Mouse (Mus musculus) heart, embryonic 11.5 days (tissue): ENCODE results near the gene Anxa4. TPM values are rescaled to one million over a fixed set of nuclear protein-coding genes. Genes with fewer than 3 reads are reported as not detected.

ENCODE experiments used
- ATAC-seq: fragments of 200-750 bp; cut with Nextera tagmentation; replicated peaks from 2 replicates; pipeline ENCODE4 v1.8.0; 2017; ENCODE audit warnings: moderate library complexity; ENCODE audit not compliant: insufficient number of reproducible peaks, low FRiP score, low TSS enrichment
- H3K27ac ChIP-seq: fragments of 300-500 bp; sonication (generic); 2 replicates; pipeline ENCODE4 v1.5.1; 2014; ENCODE audit warnings: mild to moderate bottlenecking, low read depth, low read length
- H3K27me3 ChIP-seq: fragments of 300-500 bp; sonication (generic); 2 replicates; pipeline ENCODE4 v1.6.1; 2014; ENCODE audit warnings: mild to moderate bottlenecking, low read length, mixed read lengths; ENCODE audit not compliant: control insufficient read depth, insufficient read depth
- H3K36me3 ChIP-seq: fragments of 300-500 bp; sonication (generic); 2 replicates; pipeline ENCODE4 v1.6.1; 2014; ENCODE audit warnings: mild to moderate bottlenecking, low read length, moderate library complexity, mixed read lengths; ENCODE audit not compliant: control insufficient read depth, insufficient read depth
- H3K4me1 ChIP-seq: fragments of 300-500 bp; sonication (generic); 2 replicates; pipeline ENCODE4 v1.6.1; 2014; ENCODE audit warnings: low read length; ENCODE audit not compliant: control insufficient read depth, insufficient read depth
- H3K4me2 ChIP-seq: fragments of 300-500 bp; sonication (generic); 2 replicates; pipeline ENCODE4 v1.6.1; 2014; ENCODE audit warnings: mild to moderate bottlenecking, moderate library complexity
- H3K4me3 ChIP-seq: fragments of 300-500 bp; sonication (generic); 2 replicates; pipeline ENCODE4 v1.5.1; 2014; ENCODE audit warnings: low read depth, low read length
- H3K9ac ChIP-seq: fragments of 300-500 bp; sonication (generic); 2 replicates; pipeline ENCODE4 v1.6.1; 2014; ENCODE audit warnings: mild to moderate bottlenecking, low read depth, low read length, moderate library complexity
- H3K9me3 ChIP-seq: fragments of 300-500 bp; sonication (generic); replicated peaks from 2 replicates; pipeline ENCODE4 v1.6.1; 2016; ENCODE audit warnings: low read length; ENCODE audit not compliant: control insufficient read depth
- WGBS: fragments of 180-500 bp; shearing (Covaris S2); extraction: QIAGEN DNeasy Blood & Tissue Kit; methylation state at CpG from one replicate; pipeline ENCODE4 v1.1.7; 2014; ENCODE audit not compliant: insufficient replicate concordance; 5-methylcytosine and 5-hydroxymethylcytosine counted together
- polyA plus RNA-seq: library from polyadenylated mRNA; unstranded; fragments of >200 nt; fragmentation: Nextera tagmentation; extraction: Ambion mirVana; gene quantifications from 2 replicates; pipeline ENCODE4 v1.2.1, GENCODE M21; 2014

Gene Anxa4
- polyA plus RNA-seq, 1 experiment from 2014 or later = 13.0 TPM

GRCm38 (mm10) chr6:86694465-86694864 is 98.9 kb downstream of the Anxa4 start:
- no peak overlapping the region for H3K4me3 ChIP-seq
- no peaks in the 10 kb centered on the region for H3K27me3 ChIP-seq
- H3K9me3 ChIP-seq = no peaks in the 10 kb centered on the region
- no peaks in the 10 kb centered on the region for H3K4me1 ChIP-seq
- no peak overlapping the region for H3K4me2 ChIP-seq
- peaks cover 6% of the 10 kb centered on the region; the same call in 1 of the 2 replicates for H3K36me3 ChIP-seq
- ATAC-seq = no peak
- H3K27ac ChIP-seq = no peak overlapping the region
- no peak overlapping the region for H3K9ac ChIP-seq

- 88% methylated on average over 3 of the region's 3 CpGs for WGBS
- H3K27ac ChIP-seq = no peak overlapping the region
- no peaks in the 10 kb centered on the region for H3K9me3 ChIP-seq
- H3K9ac ChIP-seq = no peak overlapping the region
- H3K36me3 ChIP-seq = peaks cover 6% of the 10 kb centered on the region; the same call in 1 of the 2 replicates
- no peaks in the 10 kb centered on the region for H3K27me3 ChIP-seq
- no peak overlapping the region for H3K4me3 ChIP-seq
- no peak overlapping the region for H3K4me2 ChIP-seq
- no peak for ATAC-seq
- no peaks in the 10 kb centered on the region for H3K4me1 ChIP-seq
These were observed 103.7 kb downstream of the Anxa4 start for GRCm38 (mm10) chr6:86689671-86690070.

GRCm38 (mm10) chr6:86686971-86687370 is 106.4 kb downstream of the Anxa4 start:
- ATAC-seq = no peak
- Histone ChIP-seq H3K9ac (no peak overlapping the region), H3K4me1 (0 out of 2 replicates have a peak, but pooled peaks cover 3% of the 10 kb centered on the region), H3K27ac (no peak overlapping the region), H3K9me3 (no peaks in the 10 kb centered on the region), H3K36me3 (peaks cover 6% of the 10 kb centered on the region), H3K27me3 (no peaks in the 10 kb centered on the region), H3K4me2 (no peak overlapping the region), H3K4me3 (no peak overlapping the region)
- 70% methylated on average over 1 of the region's 1 CpGs for WGBS

Other genes with a start within 250 kb of the Anxa4 start
- gene Asprv1, start 165.4 kb downstream of the Anxa4 start, polyA plus RNA-seq = not detected in 2 replicates
- 9.5 and 12.6 TPM in 2 replicates for gene Mxd1, start 124.4 kb downstream of the Anxa4 start, polyA plus RNA-seq
- gene Snrnp27, start 109.1 kb downstream of the Anxa4 start, polyA plus RNA-seq = 97.6 and 109 TPM in 2 replicates
- gene Gmcl1, start 60.2 kb downstream of the Anxa4 start, polyA plus RNA-seq = 18.5 and 22.2 TPM in 2 replicates
- gene Aak1, start 55.9 kb upstream of the Anxa4 start, polyA plus RNA-seq = 23.0 and 24.3 TPM in 2 replicates
- gene Nfu1, start 215.7 kb upstream of the Anxa4 start, polyA plus RNA-seq = 96.8 and 102 TPM in 2 replicates
- 14.7 and 20.1 TPM in 2 replicates for gene Gfpt1, start 249.3 kb upstream of the Anxa4 start, polyA plus RNA-seq